Mouse (Mus musculus) heart, embryonic 14.5 days (tissue): ENCODE data around the gene Tubg2. TPM values are rescaled to one million over a fixed set of nuclear protein-coding genes. Genes with fewer than 3 reads are reported as not detected.

Source experiments
- ATAC-seq: fragments of 200-750 bp; cut with Nextera tagmentation; 2 replicates; pipeline ENCODE4 v1.8.0; 2017; ENCODE audit warnings: low read depth, moderate TSS enrichment; ENCODE audit not compliant: insufficient number of reproducible peaks, insufficient read depth, low FRiP score
- H3K27ac ChIP-seq, 2 experiments: fragments of 200-500 bp in 1 of 2; fragments of 300-500 bp in 1 of 2; sonication (generic) in 1 of 2; replicated peaks in 1 of 2; 2 replicates each; pipeline ENCODE4 v1.5.1; 2012 to 2014; ENCODE audit warnings: low read depth in 2 of 2, low read length in 2 of 2, control low read depth in 1 of 2, mild to moderate bottlenecking in 1 of 2, mixed read lengths in 1 of 2; ENCODE audit not compliant: control insufficient read depth in 1 of 2, insufficient read depth in 1 of 2
- H3K27me3 ChIP-seq: fragments of 300-500 bp; sonication (generic); 2 replicates; pipeline ENCODE4 v1.6.1; 2014; ENCODE audit warnings: mild to moderate bottlenecking, low read length, control low read depth; ENCODE audit not compliant: control insufficient read depth, insufficient read depth
- H3K36me3 ChIP-seq: fragments of 300-500 bp; sonication (generic); 2 replicates; pipeline ENCODE4 v1.6.1; 2014; ENCODE audit warnings: mild to moderate bottlenecking, control low read depth, low read length, mixed read lengths; ENCODE audit not compliant: control insufficient read depth, insufficient read depth
- H3K4me1 ChIP-seq, 2 experiments: fragments of 200-500 bp in 1 of 2; fragments of 300-500 bp in 1 of 2; sonication (generic) in 1 of 2; 2 replicates each; pipeline ENCODE4 v1.6.1; 2012 to 2014; ENCODE audit warnings: low read length in 2 of 2, control low read depth in 1 of 2, mixed read lengths in 1 of 2; ENCODE audit not compliant: control insufficient read depth in 2 of 2, insufficient read depth in 2 of 2
- H3K4me2 ChIP-seq: fragments of 300-500 bp; sonication (generic); 2 replicates; pipeline ENCODE4 v1.6.1; 2014; ENCODE audit warnings: mild to moderate bottlenecking, low read length
- H3K4me3 ChIP-seq, 2 experiments: fragments of 200-500 bp in 1 of 2; fragments of 300-500 bp in 1 of 2; sonication (generic) in 1 of 2; 2 replicates each; pipeline ENCODE4 v1.5.1; 2012 to 2014; ENCODE audit warnings: low read length in 2 of 2, mild to moderate bottlenecking in 2 of 2, control low read depth in 1 of 2, low read depth in 1 of 2, moderate library complexity in 1 of 2; ENCODE audit not compliant: control insufficient read depth in 1 of 2, insufficient read depth in 1 of 2
- H3K9ac ChIP-seq: fragments of 300-500 bp; sonication (generic); 2 replicates; pipeline ENCODE4 v1.6.1; 2014; ENCODE audit warnings: mild to moderate bottlenecking, low read length
- H3K9me3 ChIP-seq: fragments of 300-500 bp; sonication (generic); 2 replicates; pipeline ENCODE4 v1.6.1; 2016; ENCODE audit warnings: low read length, control low read depth; ENCODE audit not compliant: control insufficient read depth
- WGBS: fragments of 180-500 bp; shearing (Covaris S2); extraction: QIAGEN DNeasy Blood & Tissue Kit; methylation state at CpG from one replicate; pipeline ENCODE4 v1.1.7; 2014; 5-methylcytosine and 5-hydroxymethylcytosine counted together
- polyA plus RNA-seq: library from polyadenylated mRNA; unstranded; fragments of >200 nt; fragmentation: Nextera tagmentation; extraction: Ambion mirVana; gene quantifications from 2 replicates; pipeline ENCODE4 v1.2.1, GENCODE M21; 2014

Tubg2 gene
- polyA plus RNA-seq, 1 experiment from 2014 or later = 4.1 TPM

GRCm38 (mm10) chr11:101181961-101182360, 26.3 kb downstream of the Tubg2 start:
- 88% methylated on average over 11 of the region's 11 CpGs for WGBS
- ATAC-seq = no peak
- H3K9me3 ChIP-seq = no peaks in the 10 kb centered on the region
- no peak overlapping the region for H3K4me2 ChIP-seq
- H3K36me3 ChIP-seq = no peaks in the 10 kb centered on the region
- H3K4me1 ChIP-seq = peaks cover 0 to 2% of the 10 kb centered on the region in 2 experiments; a peak in 1 of 4 replicates
- no peak overlapping the region for H3K27ac ChIP-seq
- no peak overlapping the region for H3K4me3 ChIP-seq
- H3K27me3 ChIP-seq = peaks cover 17% of the 10 kb centered on the region
- H3K9ac ChIP-seq = no peak overlapping the region

- no peak; the same call in 1 of the 2 replicates for ATAC-seq
- no peaks in the 10 kb centered on the region for H3K36me3 ChIP-seq
- 70% methylated on average over 14 of the region's 14 CpGs for WGBS
- no peak overlapping the region for H3K9ac ChIP-seq
- no peaks in the 10 kb centered on the region for H3K9me3 ChIP-seq
- H3K4me1 ChIP-seq = peaks cover 0 to 2% of the 10 kb centered on the region in 2 experiments; a peak in 1 of 4 replicates
- no peak overlapping the region for H3K27ac ChIP-seq
- H3K27me3 ChIP-seq = peaks cover 8% of the 10 kb centered on the region
- H3K4me3 ChIP-seq = no peak overlapping the region
- no peak overlapping the region for H3K4me2 ChIP-seq
Measured at GRCm38 (mm10) chr11:101182771-101183517, 27.2 kb downstream of the Tubg2 start.

- Histone ChIP-seq H3K4me3 (no peak overlapping the region), H3K27me3 (no peaks in the 10 kb centered on the region), H3K27ac (no peak overlapping the region), H3K4me1 (peaks cover 5 to 9% of the 10 kb centered on the region in 2 experiments; a peak in 3 of 4 replicates), H3K36me3 (no peaks in the 10 kb centered on the region), H3K9me3 (no peaks in the 10 kb centered on the region), H3K4me2 (no peak overlapping the region), H3K9ac (no peak overlapping the region)
- 82% methylated on average over 12 of the region's 12 CpGs for WGBS
- no peak for ATAC-seq
Measured at GRCm38 (mm10) chr11:101184984-101185383, 29.3 kb downstream of the Tubg2 start.

GRCm38 (mm10) chr11:101185441-101185840, 29.7 kb downstream of the Tubg2 start:
- H3K27ac ChIP-seq = no peak overlapping the region
- H3K36me3 ChIP-seq = no peaks in the 10 kb centered on the region
- no peak overlapping the region for H3K4me3 ChIP-seq
- no peak for ATAC-seq
- H3K4me1 ChIP-seq = peaks cover 9 to 14% of the 10 kb centered on the region in 2 experiments; a peak in 3 of 4 replicates
- no peak overlapping the region for H3K4me2 ChIP-seq
- no peak overlapping the region for H3K9ac ChIP-seq
- 87% methylated on average over 4 of the region's 4 CpGs for WGBS
- no peaks in the 10 kb centered on the region for H3K9me3 ChIP-seq
- no peaks in the 10 kb centered on the region for H3K27me3 ChIP-seq

- Histone ChIP-seq H3K27me3 (no peaks in the 10 kb centered on the region), H3K9ac (no peak overlapping the region), H3K9me3 (no peaks in the 10 kb centered on the region), H3K4me2 (no peak overlapping the region), H3K4me1 (peaks cover 19 to 26% of the 10 kb centered on the region in 2 experiments), H3K36me3 (no peaks in the 10 kb centered on the region), H3K4me3 (no peak overlapping the region), H3K27ac (no peak overlapping the region)
- 80% methylated on average over 27 of the region's 27 CpGs for WGBS
- no peak for ATAC-seq
Measured at GRCm38 (mm10) chr11:101186526-101187247, 31.0 kb downstream of the Tubg2 start.

GRCm38 (mm10) chr11:101187541-101187940, 31.8 kb downstream of the Tubg2 start:
- ATAC-seq = no peak

GRCm38 (mm10) chr11:101188166-101188805, 32.6 kb downstream of the Tubg2 start:
- H3K27me3 ChIP-seq = no peaks in the 10 kb centered on the region
- 82% methylated on average over 11 of the region's 11 CpGs for WGBS
- H3K9me3 ChIP-seq = no peaks in the 10 kb centered on the region
- H3K4me2 ChIP-seq = no peak overlapping the region
- H3K36me3 ChIP-seq = peaks cover 10% of the 10 kb centered on the region
- ATAC-seq = no peak
- H3K4me3 ChIP-seq = no peak overlapping the region
- H3K27ac ChIP-seq = 0 out of 4 replicates have a peak overlapping the region, but pooled peaks of 1 of the 2 experiments have one; percentile 45
- no peak overlapping the region for H3K9ac ChIP-seq
- H3K4me1 ChIP-seq = peaks cover 22 to 31% of the 10 kb centered on the region in 2 experiments

More at GRCm38 (mm10) chr11:101187541-101187940, 31.8 kb downstream of the Tubg2 start:
- Histone ChIP-seq H3K4me2 (no peak overlapping the region), H3K9ac (no peak overlapping the region), H3K36me3 (peaks cover 6% of the 10 kb centered on the region), H3K27me3 (no peaks in the 10 kb centered on the region), H3K9me3 (no peaks in the 10 kb centered on the region), H3K4me1 (peaks cover 19 to 31% of the 10 kb centered on the region in 2 experiments), H3K27ac (no peak overlapping the region), H3K4me3 (no peak overlapping the region)
- WGBS = 84% methylated on average over 5 of the region's 5 CpGs
